Mouse (Mus musculus): Measurements from ENCODE around the gene Vmn2r105. TPM values are rescaled to one million over a fixed set of nuclear protein-coding genes. Genes with fewer than 3 reads are reported as not detected.

Gene Vmn2r105
- under 1 TPM; 0.04 to 0.05 TPM for polyA plus RNA-seq (2017; shearing (Covaris generic))

DNA sequence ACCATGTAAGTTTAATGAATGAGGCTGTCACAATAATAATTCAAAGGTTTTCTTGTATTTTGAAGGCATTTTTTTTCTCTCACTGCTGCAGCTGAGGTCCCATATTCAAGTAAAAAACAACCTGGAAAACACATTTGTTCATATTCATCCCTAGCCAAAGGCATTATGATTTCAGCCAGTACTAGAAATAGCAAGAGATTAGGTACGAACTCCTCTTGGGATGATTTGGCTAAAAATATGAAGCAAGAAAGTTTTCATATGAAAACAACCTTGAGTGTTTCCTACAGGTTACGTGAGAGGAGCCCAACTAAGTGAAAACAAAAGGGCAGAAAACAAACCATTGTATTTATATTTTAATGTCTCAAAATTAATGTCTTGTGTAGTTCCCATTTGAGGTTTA, at the start of gene Vmn2r105:
Gene Vmn2r105, minus strand, starts transcription at position 101 of the 400 bp plus-strand sequence.
- no peak for ATAC-seq

DNA sequence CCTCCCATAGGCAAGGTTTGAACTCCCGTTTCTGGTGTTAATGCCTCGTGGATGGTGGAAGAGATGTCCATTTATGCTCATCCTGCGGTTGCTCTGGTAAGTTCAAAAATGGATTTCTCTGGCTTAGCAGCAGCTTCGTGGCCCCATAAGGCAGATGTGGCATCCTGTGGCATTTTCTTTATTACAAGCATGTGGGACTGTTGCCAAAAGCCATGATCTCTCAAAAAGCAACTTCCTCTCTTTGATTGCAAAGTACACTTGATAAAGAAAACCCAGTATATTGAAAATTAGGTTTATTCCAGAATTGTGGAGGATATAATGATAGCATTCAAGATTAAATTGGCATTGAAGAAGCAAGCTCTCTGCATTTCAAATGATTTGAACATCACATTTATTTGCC, 20.7 kb upstream of the Vmn2r105 start:
- no peak for ATAC-seq

DNA sequence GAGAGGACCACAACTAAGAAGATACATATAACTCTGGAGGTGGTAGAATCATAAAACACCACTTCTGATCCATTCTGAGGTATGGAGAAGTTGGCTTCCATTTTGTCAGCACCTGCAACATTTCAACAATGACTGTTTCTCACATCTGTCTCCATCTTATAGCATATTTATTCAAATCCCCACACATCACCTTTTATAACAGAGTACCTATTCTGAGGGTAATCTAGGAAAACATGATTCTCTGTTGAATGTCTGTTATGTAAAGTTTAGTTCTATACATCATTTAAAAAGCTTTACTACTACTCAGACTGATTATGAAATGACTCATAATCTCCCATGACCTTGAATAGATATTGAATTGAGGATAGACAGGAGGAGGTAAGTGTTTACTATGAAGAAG, 51.9 kb downstream of the Vmn2r105 start, which contains the start of gene Fpr-rs6:
Gene Fpr-rs6, minus strand, starts transcription at position 101 of the 400 bp plus-strand sequence.
- no peak for ATAC-seq

Other genes starting within 250 kb of the Vmn2r105 start
- not detected for gene Vmn2r104, start 186.7 kb downstream of the Vmn2r105 start, polyA plus RNA-seq (2017; shearing (Covaris generic))
- gene Fpr-rs7, start 120.8 kb downstream of the Vmn2r105 start, polyA plus RNA-seq (2017; shearing (Covaris generic)), result not detected
- gene Fpr-rs6, start 52.0 kb downstream of the Vmn2r105 start, polyA plus RNA-seq (2017; shearing (Covaris generic)), result not detected
- gene Vmn2r106, start 50.5 kb upstream of the Vmn2r105 start, polyA plus RNA-seq (2017; shearing (Covaris generic)), result not detected
- gene Vmn2r107, start 110.2 kb upstream of the Vmn2r105 start, polyA plus RNA-seq (2017; shearing (Covaris generic)), result not detected
- not detected for gene Vmn1r224, start 179.1 kb upstream of the Vmn2r105 start, polyA plus RNA-seq (2017; shearing (Covaris generic))
- not detected for gene Vmn2r108, start 246.3 kb upstream of the Vmn2r105 start, polyA plus RNA-seq (2017; shearing (Covaris generic))

Data from activated CD4-positive, CD25-positive, alpha-beta regulatory T cell, adult 4 months (primary cell).